Mouse (Mus musculus): Measurements from ENCODE around the gene Naip1.
"Not testable (repeated sequence)": the region's sequence is repeated elsewhere in the genome, so short reads cannot be mapped to it uniquely, and the experiment has no call there.

The Naip1 gene

DNA sequence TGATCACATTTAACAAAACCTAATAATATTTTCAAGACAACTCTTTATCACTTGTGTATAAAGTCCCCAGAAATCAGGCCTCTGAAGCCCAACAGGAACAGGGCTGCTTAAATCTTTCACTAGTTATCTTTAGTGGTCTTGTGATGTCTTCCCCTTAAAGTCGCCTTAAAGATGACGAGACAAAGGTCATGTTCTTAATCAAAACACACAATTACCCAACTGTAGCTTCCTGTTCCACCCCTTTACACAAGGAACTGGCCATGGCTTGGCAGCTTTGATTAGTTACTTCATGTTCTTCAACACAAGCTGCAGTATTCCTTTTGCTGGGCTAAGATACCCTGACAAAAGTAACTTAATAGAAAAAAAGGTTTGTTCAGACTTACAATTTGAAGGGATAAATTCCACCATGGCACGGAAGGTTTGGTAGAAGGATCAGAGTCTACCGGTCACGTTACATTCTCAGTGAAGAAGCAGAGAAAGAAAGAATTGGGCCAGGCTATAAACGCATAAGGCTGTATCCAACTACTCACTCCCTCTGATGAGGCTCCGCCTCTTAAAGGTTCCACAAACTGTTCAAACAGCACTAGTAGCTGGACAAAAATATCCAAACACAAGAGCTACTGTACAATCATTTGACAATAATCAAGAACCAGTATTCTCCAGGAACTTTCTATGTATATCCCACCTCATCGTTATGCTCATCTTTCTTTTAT lies at the start of gene Naip1:
Gene Naip1 (minus strand): TSS at position 455 of the 713 bp plus-strand sequence.
- DNase-seq (ENCODE audit: inconsistent ontology term), result not testable (repeated sequence)

DNA sequence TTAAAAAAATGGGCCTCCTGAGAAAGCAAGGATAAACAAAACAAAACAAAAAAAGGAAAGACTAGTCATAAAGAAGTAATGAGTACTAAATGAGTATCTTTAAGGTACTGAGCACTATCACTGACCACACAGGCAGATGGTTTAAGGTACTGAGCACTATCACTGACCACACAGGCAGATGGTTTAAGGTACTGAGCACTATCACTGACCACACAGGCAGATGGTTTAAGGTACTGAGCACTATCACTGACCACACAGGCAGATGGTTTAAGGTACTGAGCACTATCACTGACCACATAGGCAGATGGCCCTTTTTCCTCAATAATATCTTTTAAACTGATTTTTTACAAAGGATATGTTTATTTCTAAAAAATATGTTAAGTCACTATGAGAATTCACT lies 47.0 kb upstream of the Naip1 start:
- DNase-seq (ENCODE audit: inconsistent ontology term), result not testable (repeated sequence)

DNA sequence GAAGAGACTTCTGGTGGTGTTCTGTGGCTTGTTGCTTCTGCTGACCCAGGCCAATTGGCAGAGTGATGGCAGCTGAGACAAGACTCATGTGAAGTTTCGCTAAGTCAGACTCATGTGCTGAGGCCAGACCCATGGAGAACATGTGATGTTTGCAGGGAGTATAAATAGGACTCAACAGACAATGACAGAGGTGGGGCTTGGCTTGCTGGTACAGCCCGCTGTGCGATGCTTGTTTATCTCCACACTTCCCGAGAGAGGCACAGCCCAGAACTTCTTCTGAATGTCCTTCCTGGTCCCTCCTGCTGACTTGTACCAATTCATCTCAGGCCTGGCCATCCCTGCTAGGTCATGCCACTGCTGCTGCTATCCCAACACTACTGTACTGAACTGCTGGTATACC lies 42.7 kb upstream of the Naip1 start:
- no peak for DNase-seq (ENCODE audit: inconsistent ontology term)

DNA sequence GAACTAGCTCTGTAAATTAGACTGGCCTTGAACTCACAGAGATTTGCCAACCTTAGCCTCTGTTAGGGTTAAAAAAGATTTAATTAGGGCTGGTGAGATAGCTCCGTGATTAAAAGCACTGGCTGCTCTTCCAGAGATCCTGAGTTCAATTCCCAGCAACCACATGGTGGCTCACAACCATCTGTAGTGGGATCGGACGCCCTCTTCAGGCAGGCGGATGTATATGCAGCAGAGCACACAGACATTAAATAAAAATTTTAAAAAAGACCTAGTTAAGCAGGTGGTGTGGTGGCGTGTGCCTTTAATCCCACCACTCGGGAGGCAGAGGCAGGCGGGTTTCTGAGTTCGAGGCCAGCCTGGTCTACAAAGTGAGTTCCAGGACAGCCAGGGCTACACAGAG lies 41.7 kb upstream of the Naip1 start:
- not testable (repeated sequence) for DNase-seq (ENCODE audit: inconsistent ontology term)

DNA sequence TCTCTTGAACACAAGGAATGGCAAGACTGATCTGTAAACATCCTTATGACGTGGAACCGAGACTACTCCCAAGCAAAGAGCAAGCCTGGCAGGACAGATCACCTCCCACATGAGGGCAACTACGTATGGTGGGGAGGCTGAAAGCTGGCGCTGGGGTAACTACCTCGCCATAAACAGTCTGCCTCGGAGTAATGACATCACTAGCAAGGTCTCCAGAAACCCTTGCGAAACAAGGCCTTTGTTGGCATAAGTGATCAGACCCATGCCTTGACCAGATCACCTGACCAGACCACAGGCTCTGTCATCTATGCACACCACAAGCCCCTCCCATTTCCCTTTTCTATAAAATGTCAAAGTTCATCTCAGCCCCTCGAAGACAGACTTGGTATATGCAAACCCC lies 40.6 kb upstream of the Naip1 start:
- no peak for DNase-seq (ENCODE audit: inconsistent ontology term)

DNA sequence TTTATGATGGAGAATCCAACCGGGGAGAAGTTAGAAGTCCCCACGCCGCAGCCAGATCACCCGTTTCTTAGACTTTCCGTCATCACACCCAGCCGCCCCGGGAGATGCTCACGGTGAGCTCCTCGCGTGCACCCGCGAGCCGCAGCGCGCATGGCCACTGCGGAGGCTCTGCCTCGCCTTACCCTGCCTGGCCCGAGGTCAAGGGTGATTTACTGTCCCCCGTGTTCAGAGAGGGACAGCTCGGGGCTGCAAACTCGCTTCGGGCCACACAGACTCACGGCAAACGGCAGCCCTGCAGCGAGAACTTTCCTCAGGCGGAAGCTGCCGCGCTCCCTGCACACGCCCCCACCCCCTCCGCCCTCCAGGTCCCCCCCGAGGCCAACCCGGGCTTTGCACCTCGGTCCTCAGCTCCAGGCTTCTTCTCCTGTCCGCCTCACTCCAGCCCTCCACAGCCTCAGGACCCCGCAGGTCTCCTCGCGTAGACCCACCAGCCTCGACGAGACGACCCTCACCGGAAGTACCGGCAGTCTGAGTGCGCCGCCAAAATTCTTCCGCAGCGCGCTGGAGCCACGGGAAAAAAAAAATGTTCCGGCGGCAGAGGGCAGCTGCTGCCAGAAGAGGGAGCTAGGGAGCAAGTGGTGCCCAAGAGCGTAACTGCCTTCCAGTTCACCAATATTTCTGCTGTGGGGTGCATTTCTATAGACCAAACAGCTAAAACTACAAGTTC lies 39.6 kb upstream of the Naip1 start, which contains the start of gene Gtf2h2:
Gene Gtf2h2 (minus strand): TSS at position 519 of the 727 bp plus-strand sequence.
- peak; percentile 83 for DNase-seq (ENCODE audit: inconsistent ontology term)

DNA sequence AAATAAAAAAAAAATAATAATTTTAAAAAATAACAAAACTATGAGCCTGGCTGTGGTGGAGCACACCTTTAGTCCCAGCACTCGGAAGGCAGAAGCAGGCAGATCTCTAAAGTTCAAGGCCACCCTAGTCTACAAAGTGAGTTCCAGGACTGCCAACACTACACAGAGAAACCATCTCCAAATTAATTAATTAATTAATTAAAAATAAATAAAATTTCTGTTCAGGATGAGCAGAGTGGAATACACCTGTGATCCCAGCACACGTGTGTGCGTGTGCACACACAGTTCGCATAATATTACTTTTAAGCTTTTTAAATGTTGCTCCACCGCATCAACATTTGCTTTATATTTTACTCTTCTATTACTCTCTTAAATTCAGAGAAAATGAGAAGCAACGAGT lies 39.0 kb upstream of the Naip1 start:
- DNase-seq (ENCODE audit: inconsistent ontology term), result no peak

DNA sequence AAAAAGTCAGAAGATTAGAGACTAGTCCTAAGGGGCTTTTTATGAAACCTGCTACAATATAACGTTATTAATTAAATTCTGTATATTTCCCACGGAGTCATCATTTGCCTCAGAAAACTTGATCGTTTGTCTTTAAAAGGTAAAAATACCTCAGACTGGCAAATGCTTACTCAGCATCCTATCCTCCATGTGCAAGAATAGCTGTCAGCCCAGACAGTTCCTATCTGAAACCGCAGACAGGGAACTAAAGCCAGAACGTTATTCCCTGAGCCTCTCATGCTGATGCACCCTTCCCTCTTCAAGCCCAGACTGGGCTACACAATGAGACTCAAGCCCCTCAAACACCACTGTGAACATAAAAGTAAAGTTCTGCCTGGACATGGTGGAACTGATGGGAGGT lies 37.8 kb upstream of the Naip1 start:
- no peak for DNase-seq (ENCODE audit: inconsistent ontology term)

DNA sequence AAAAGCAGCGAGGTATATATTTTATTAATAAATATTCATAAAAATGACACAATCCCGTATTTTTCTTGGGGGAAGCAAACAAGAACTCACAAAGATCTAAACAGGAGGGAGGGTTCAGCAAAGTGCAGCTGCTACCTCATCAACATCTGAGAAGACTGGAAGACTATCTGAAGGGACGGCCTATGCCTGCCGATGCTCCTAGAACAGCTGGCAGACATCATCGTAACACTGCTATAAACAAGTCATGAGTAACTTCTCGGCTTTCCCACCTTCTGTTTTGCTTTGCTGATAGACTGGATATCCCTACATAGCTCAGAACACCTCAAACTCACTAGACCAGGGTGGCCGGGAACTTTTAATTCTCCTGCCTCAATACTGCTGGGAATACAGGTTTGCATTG lies 30.9 kb upstream of the Naip1 start:
- DNase-seq (ENCODE audit: inconsistent ontology term), result no peak

DNA sequence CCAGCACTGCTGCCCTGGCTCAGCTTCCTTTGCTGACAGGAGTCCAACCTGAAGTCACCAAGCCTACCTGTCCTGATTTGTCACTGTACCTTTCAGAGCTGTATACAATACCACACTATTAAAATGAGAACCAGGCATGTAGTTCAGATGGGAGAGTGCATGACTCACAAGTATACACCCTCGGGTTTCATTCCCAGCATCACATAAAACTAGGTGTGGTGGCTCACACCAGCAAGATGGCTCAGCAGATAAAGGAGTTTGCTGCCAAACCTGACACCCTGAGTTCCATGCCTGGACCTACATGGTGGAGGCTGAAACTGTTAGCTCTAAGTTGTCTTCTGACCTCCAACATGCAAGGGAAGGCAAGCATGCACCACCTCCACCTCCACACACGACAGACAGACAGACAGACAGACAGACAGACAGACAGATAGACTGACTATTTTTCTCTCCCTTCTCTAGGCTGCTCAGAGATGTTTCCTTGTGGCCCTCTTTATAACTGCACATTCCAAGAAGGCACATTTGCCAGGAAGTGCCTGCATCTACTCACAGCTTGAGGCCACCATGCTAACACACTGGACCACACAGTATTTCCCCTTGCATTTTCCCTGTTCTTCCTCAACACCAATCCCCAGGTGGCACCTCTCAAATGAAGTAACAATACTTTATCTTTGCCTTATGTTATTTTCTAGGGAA lies 11.0 kb upstream of the Naip1 start:
- no peak for DNase-seq (ENCODE audit: inconsistent ontology term)

DNA sequence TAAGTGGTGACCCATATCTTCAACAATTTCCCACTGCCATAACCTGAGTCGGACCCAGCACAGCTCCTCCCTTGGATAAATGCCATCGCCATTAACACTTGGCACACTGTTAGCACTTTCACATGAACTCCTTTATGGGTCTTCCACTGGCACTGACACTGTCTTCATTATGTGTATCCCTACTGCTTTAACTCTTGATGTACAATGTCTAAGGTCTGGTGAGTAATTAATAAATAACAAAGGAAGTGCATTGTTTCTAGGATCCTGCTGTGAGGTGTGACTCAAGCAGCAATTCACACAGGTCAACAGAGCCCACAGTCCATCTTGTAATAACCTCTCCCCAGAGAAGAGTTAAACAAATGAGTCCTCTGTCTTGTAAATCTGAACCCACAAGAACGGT lies 8.7 kb upstream of the Naip1 start:
- peak; percentile 72 for DNase-seq (ENCODE audit: inconsistent ontology term)

DNA sequence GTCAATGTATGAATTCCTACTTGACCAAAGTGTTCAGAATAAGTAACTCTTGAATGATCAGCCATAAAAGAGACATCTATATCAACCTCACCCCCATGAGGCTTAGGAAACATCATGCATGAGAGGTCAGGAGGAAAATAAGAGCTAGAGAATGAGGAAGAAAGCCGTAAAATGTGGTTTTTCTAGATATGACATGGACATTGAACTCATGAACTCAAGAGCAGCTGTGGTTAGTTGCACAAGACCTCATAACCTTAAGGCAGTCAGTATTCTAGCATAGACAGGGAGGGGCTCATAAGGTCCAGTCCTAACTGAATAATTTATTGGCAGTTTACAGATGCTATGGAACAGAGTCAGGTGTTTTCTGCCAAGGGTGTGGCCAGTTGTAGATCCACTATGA lies 3.2 kb downstream of the Naip1 start:
- DNase-seq (ENCODE audit: inconsistent ontology term), result no peak

DNA sequence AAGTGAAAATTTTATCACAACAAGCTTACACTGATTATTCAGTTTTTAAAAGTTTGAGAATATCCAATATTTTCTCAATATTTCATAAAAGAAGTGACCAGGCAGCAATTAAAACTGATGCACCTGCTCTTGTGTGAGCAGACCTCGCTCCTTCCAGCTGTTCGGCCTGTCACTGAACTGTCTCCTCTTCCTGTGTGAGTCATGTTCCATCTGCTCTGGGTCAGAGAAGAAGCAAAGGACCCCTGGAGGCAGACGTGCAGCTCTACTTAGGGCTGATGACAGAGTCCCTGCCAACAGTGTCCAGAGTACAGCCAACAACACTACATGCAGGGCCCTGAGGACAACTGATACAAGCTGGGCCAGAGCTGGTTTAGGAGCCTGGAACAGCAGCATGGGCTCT lies 12.6 kb downstream of the Naip1 start:
- no peak for DNase-seq (ENCODE audit: inconsistent ontology term)

DNA sequence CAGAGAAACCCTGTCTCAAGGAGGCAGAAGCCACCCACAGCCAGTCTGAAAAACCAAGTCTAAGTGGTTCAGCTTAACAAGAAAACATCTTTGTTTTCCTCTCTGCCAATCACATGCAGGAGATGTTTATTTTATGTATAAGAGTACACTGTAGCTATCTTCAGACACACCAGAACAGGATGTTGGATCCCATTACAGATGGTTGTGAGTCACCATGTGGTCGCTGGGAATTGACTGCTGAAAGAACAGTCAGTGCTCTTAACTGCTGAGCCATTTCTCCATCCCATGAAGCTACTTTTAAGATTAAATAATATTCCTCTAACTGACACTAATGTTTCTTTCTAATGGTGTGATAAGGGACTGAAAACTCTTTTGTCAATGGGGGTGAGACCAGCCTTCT lies 14.0 kb downstream of the Naip1 start:
- no peak for DNase-seq (ENCODE audit: inconsistent ontology term)

DNA sequence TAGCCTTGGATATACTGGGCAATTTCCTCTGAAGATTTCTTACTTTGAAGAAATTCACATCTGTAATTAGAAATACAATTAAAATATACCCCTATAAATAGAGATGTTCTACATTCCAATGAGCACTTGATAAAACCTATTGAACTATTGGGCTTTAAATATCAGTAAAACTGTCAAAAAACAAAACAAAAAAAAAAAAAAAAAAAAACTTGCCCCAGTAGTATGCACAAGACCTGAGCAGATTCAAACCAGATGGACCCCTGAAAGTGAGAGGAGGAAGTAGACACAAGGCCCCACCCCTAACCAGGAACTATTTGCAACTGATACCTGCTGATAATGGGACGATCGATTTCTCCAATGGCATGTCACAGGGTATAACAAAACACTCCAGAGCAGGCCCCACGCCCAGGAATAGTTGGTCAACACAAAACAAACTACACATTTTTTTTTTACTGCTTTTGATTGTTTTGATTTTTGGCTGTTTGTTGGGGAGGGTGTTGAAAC lies 15.3 kb downstream of the Naip1 start:
- no peak for DNase-seq (ENCODE audit: inconsistent ontology term)

DNA sequence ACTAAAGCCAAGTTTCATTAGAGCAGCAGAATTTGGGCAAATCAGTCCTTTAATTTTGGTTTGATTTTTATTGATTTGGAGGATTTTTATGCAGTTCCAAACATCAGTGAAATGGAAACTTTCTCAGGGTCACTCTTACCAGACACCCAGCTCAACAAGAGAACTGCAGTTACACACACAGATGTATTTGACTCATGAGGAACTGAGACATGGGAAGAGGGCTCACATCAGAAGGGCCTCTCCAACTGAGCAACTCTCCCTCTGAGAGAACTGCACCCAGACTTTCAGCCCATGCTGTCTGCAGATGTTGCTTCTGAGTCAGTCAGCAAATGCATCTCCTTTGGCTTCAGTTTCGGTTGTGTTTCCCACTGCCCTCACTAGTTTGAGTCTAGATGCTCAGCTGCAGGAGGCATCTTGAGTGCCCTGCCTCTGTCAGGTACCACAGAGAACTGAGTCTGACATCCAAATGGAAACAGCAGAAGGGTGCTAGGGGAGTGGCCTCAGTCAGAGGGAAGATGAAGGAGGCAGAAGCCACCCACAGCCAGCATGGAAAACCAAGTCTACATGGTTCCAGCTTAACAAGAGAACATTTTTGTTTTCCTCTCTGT lies 16.0 kb downstream of the Naip1 start:
- DNase-seq (ENCODE audit: inconsistent ontology term), result not testable (repeated sequence)

DNA sequence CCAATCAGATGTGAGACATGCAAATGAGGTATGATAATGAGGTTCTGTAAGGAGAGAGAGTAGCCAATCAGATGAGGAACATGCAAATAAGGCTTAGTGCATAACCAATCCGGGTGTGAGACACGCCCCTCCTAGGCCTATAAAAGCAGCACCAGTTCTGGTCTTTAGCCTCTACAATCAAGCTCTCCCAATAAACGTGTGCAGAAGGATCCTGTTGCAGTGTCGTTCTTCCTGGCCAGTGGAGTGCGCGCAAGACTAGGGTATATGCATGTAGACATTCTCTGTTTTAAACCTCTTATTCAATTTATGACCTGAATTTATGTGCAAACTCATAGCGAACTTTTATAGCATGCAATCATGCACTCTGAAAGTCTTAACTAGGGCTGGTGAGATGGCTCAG lies 32.7 kb downstream of the Naip1 start:
- DNase-seq (ENCODE audit: inconsistent ontology term), result not testable (repeated sequence)

DNA sequence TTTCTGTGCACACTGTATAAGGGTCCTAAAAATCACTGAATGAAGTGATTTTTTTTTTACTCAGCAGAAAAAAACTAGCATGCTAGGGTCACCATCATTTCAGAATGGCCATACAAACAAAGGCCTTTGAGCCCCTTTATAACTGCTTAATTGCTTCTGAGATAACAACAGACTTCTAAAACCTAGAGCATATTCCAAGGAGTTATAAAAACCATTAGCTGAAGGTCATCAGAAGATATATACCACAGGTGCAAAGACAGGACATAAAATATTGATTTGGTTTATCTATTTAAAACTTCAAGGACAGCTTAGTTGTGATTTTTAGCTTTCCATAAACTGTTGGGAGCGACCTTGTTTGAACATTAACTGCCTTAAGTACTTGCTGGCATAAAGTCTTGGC lies 38.2 kb downstream of the Naip1 start:
- no peak for DNase-seq (ENCODE audit: inconsistent ontology term)

DNA sequence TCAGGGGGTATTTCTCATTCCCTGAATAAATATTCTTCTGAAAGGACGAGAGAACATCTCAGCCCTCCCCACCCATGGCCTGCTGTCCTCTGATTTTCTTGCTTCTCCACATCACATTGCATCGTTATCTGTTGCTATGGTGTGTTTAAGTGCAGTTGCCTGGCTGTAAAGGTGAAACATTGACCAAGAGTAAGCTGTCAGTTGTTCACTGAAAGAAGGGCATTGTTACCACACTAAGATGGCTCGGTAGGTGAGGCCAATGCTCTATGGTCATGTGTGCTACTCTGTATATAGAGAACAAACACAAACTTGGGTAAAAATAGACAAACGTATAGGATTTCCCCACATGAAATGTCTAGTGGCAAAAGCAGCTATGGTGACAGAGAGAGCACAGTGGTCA lies 42.8 kb downstream of the Naip1 start:
- DNase-seq (ENCODE audit: inconsistent ontology term), result no peak

DNA sequence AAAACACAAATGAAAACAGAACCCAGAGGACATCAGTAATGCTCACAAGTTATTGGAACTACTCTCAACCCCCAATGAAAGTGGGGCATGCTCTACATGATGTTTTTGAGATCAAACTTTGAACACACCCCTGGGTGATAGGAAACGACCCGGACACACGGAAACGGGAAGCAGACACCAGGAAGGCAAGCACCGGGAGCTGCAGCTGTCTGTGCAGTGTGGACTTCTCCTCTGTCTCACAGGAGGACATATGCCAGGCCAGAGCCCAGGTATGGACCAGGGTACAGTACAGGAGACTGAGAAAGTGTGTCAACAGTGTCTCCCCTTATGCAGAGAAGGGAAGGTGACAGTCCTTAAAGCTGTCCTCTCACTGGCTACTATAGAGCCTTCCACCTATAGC lies 43.5 kb downstream of the Naip1 start:
- DNase-seq (ENCODE audit: inconsistent ontology term), result no peak

DNA sequence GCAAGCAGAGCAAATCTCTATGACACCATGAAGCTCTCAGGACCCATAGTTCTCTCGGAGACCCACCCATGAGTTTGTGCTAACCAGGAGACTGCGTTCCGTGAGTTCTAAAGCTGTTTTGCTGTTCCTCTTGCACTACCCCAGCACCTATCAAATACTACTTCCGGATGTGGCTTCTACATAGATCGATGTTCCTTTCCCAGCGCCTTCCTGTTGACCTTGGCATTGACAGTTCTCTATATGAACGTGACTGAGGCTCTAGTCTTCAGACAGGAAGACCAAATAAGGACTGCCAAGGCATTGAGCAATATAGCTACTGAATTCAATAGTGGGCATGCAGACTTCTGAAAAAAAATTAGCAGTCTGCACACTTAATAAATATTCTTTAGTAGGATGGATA lies 44.4 kb downstream of the Naip1 start:
- DNase-seq (ENCODE audit: inconsistent ontology term), result no peak
